Mouse (Mus musculus) layer of hippocampus, adult 2 months (tissue): ENCODE measurements at regions not wholly inside any gene's neighbourhood (a gene's known extent, or its start where the extent isn't known, plus 50 kb on each side); places are given as distances from the start of the nearest gene placed in this dataset.
A peak's percentile ranks its signal among the peaks of the same experiment; 100 is the strongest.

Experiments
- DNase-seq, 2 experiments: peaks; one replicate each; pipeline ENCODE4 v3.0.0; 2022; ENCODE audit warnings: low spot score in 2 of 2
- H3K27ac ChIP-seq: fragments of 200-600 bp; 2 replicates; pipeline ENCODE4 v1.8.1; 2022
- H3K4me3 ChIP-seq: fragments of 200-600 bp; 2 replicates; pipeline ENCODE4 v1.8.1; 2022; ENCODE audit warnings: mild to moderate bottlenecking
- CTCF ChIP-seq: fragments of 200-600 bp; conservative IDR thresholded peaks from 2 replicates; pipeline ENCODE4 v1.8.1; 2022; ENCODE audit warnings: antibody characterized with exemption, mild to moderate bottlenecking, moderate library complexity

DNA sequence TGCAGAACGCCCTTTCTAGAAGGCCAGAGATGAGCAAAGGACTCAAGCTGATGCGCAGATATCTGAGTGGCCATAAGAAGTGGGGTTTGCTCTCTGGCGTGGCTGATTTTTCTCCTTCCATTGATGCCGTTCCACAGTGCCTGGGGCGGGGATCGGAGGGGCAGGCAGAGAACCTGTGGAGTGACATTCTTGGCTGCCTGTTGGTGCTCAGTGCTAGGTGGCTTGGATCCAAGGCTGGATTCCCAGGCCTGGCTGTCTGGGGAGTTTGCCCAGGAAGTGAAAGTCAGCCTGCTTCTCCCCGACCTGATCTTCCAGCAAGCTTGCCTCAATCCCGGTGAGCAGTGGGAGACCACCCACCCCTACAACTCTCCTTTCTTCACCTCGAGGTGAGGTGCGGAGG, 181.5 kb downstream of the 3110018I06Rik start:
- Histone ChIP-seq H3K4me3 (no peak overlapping the region), H3K27ac (peak overlapping the region; percentile 54; the same call in 1 of the 2 replicates)
- TF ChIP-seq CTCF, result no peak
- no peak for DNase-seq

DNA sequence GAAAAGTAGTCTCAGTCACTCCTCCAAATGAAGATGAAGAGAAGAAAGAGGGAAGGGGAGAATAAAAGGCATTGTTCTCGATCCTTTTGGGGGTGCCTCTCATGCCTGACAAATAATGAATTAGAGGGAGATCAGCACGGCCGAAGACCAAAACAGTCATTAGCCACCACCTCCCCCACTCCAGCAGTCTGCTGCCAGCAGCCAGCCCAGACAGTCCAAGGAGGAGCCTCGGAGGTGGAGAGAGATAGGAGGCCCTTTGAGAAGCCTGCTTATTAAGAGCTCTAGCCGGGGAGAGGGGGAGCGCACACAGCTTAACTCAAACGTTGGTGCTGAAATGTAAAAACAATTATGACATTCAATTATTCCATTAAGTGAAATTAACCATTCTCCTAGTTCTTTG, 188.6 kb downstream of the 3110018I06Rik start:
- Histone ChIP-seq H3K4me3 (no peak overlapping the region), H3K27ac (no peak overlapping the region)
- DNase-seq, result no peak
- TF ChIP-seq CTCF, result no peak

DNA sequence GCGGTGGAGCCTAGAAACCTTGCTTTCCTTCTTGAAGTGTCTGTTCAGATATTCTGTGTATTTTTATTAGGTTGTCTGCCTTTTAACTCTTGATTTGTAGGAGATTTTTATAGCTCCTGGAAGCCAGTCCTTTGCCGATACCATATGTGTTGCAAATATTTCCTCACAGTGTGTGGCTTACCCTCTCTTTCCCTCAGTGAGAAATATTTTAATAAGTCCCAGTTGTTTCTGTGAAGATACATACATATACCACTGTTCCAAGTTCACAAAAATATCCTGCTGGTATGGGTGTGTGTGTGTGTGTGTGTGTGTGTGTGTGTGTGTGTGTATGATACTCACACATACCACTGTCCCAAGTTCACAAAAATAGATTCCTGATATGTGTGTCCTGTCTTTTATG, 199.0 kb downstream of the 3110018I06Rik start:
- no peak for TF ChIP-seq CTCF
- no peak overlapping the region for H3K4me3 ChIP-seq
- H3K27ac ChIP-seq, result no peak overlapping the region
- no peak for DNase-seq

DNA sequence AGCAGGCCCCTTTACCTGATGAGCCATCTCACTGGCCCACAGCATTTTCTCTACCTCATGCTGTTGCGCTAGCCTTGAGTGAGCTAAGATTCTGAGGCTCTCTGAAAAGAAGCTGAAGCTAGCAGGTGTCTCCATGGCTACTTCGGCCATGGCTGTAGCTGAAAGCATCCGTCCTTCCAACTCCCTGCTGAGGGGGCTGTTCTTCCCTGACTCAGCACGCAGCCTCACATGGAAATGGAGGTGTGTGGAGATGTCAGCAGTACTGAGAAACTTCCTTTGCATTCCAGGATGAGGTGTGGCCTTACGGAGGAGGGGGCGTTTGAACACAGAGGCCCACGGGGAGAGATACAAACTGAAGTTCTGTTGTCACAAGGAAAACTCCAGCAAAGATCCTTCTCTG, 201.0 kb downstream of the 3110018I06Rik start:
- H3K4me3 ChIP-seq, result no peak overlapping the region
- H3K27ac ChIP-seq, result no peak overlapping the region
- DNase-seq, result no peak
- TF ChIP-seq CTCF, result no peak

DNA sequence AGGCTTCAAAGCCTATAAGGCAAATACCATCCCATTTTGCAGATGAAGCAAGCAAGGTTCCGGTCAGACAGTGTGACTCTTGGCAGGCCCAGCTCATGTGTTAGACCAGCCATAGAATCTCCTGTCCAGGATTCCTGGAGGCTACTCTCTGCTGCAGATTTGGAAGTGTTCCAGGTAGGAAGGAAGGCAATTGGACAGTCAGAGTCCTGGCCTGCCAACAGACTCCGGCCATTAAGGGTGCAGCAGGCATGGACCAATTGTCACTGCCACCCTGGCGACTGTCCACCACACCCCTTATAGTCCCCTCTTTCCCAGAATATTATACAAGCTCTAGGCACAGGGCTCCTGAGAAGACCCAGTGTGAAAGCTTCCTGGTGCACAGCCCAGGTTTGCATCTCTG, 201.6 kb downstream of the 3110018I06Rik start:
- DNase-seq, result no peak
- Histone ChIP-seq H3K27ac (no peak overlapping the region), H3K4me3 (no peak overlapping the region)
- TF ChIP-seq CTCF, result no peak

DNA sequence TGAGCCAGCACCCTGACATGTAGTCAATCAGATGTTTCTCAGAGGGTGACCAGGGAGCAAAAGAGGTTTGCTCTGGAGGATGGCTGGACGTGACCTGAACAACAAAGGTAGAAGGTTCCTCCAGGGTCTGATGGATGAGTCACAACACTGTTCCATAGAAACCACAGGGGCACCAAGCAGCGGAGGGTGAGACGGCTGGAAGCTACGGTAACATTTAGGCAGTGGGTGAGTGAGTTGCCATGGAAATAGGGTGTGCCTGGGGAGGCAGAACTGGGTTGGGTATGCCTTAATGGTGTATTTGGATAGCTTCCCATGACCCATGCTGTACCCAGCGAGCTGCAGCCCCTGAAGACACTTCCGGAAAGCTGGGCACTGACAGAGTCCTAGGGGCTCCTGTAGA, 205.3 kb downstream of the 3110018I06Rik start:
- DNase-seq, result peak in 1 of 2 experiments; percentile 16
- H3K4me3 ChIP-seq, result no peak overlapping the region
- peak overlapping the region; percentile 78 for H3K27ac ChIP-seq
- TF ChIP-seq CTCF, result no peak

DNA sequence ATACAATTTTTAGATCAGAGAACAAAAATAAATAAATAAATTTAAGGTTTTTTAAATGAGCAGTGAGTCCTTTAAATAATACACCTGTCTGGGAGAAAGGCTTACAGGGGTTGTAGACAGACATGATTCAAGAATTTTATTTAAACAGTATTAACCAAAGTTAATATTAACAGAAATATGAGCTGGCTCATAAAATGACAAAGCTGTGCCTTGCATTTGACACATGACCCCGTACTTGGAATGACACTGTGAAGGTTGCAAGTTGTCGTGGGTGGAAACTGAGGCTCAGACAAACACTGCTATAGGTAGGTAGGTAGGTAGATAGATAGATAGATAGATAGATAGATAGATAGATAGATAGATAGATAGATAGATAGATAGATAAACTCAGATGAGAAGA, 206.6 kb downstream of the 3110018I06Rik start:
- H3K4me3 ChIP-seq, result no peak overlapping the region
- TF ChIP-seq CTCF, result no peak
- peak overlapping the region; percentile 78 for H3K27ac ChIP-seq
- DNase-seq, result no peak

DNA sequence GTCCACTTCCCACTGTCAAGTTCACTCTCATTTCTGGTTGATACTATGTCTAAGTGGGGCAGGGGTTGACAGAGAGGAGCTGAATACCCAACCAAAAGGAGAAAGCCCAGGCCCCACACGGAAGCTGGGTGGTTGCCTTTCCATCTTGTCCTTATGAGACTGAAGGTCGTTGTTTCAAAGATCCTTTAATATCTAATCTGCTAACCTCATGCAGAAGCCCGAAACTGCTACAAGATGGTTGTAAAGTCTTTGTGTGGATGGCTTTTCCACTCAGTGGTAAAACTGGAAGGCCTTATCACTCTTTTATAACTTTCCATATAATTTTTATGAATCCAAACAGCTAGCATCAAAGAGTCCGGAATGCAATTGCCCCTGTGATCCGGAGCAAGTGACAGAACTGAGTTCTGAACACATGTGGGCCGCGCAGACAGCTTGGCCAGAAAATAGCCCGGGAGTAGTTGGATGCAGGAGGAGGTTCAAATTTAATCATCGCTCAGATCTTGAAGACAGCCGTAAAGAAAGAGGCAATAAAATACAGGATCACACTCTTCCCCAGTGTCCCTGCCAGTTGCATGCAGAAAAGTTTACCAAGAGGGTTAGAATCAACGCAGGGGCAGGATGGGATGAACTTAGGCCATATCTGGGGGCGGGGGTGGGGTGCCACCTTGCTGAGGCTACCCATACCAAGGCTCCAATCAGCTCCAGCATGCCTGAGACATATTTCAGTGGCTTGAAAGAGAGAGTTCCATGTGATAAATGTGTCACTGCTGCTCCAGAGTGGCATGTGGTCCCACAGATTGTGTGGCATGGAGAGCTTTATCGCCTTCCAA, 207.2 kb downstream of the 3110018I06Rik start:
- Histone ChIP-seq H3K27ac (peak overlapping the region; percentile 78), H3K4me3 (no peak overlapping the region)
- no peak for DNase-seq
- TF ChIP-seq CTCF, result no peak

DNA sequence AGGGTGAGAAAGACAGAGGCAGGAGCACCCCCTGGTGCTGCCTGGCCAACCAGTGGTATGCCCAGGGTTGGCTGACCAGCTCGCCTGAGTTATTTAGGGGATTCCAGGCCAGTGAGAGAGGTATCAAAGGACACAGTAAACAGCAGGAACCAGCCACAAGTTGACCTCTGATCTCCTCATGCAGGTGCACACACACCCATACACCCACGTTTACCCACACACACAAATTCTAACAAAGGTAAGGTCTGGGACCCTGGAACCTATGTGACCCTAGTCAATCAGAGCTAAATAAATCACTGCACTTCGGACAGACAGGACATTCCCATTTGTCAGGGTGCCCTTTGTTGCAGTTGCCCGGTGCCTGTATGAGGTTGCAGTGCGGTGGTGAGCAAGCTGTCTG, 211.9 kb downstream of the 3110018I06Rik start:
- Histone ChIP-seq H3K27ac (no peak overlapping the region), H3K4me3 (no peak overlapping the region)
- no peak for TF ChIP-seq CTCF

DNA sequence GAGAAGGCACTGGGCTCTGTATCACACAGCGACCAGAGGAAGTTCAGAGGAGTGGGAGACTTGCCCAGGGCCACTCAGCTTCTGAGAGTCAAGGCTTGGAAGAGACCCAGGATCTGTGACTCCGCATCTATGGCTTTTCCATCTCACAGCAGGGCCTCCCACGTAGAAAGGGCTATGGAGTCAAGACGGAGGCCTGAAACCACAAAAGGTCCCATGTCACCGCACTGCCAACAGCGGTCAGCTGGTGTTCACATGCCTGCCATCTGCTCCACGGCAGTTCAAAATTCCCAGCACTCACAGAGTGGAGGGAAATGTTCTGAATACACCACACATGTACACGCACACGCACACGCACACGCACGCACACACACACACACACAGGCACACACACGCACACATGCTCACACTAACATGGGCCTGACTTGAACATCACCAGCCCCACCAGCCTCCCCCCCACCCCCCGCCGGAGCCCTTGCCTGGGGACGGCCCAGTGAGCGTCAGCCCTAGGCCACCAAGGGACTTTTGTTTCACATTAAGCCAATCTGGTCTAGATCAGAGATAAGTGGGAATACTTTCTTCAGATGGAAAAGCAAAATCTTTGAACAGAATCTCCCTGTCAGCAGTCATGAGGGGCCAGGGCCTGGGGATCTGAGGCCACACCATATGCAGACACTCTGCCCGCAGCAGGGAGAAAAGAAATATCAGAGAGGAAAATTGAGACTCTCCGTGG, 212.6 kb downstream of the 3110018I06Rik start:
- Histone ChIP-seq H3K4me3 (no peak overlapping the region), H3K27ac (no peak overlapping the region)
- TF ChIP-seq CTCF, result no peak
- no peak for DNase-seq

More for the DNA sequence above, 211.9 kb downstream of the 3110018I06Rik start:
- no peak for DNase-seq

DNA sequence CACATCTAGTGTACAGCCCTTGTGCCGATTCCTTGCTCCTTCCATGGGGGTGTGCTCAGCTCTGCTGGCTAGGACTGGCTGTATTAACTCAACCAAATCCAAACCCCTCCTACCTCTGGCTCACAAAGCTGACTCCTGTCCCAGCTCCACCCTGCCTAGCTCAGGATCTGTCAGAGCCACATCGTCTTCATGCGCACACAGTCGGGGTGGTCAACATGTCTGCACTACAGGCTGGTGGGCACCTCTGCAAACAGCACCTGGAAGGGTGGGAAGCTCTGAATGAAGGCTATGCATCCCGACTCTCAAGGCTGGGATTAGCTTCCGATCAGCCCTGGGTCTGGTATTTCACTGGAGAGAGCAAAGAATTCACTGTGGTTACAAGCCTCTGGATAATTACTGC, 220.4 kb downstream of the 3110018I06Rik start:
- H3K27ac ChIP-seq, result no peak overlapping the region
- no peak for TF ChIP-seq CTCF
- no peak for DNase-seq
- no peak overlapping the region for H3K4me3 ChIP-seq

DNA sequence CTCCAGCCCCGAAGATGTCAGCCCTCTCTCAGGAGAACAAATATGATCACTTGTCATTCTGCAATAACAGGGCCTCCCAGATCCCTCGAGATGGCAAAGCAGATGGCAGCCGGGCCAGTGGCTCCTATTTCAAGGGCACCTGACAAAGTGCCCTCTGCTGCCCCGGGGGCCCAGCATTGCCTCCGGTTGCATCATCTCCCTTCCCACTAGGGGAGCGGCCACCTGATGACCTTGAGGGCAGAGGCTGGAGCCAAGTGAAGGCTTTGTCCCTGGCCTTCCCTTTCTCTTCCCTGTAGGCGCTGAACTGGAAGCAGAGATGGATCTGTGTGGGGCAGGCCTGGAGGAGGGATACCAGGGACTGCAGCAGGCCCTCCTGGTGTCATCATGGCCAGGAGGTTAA, 222.6 kb downstream of the 3110018I06Rik start:
- no peak for TF ChIP-seq CTCF
- no peak overlapping the region for H3K4me3 ChIP-seq
- DNase-seq, result no peak
- no peak overlapping the region for H3K27ac ChIP-seq

DNA sequence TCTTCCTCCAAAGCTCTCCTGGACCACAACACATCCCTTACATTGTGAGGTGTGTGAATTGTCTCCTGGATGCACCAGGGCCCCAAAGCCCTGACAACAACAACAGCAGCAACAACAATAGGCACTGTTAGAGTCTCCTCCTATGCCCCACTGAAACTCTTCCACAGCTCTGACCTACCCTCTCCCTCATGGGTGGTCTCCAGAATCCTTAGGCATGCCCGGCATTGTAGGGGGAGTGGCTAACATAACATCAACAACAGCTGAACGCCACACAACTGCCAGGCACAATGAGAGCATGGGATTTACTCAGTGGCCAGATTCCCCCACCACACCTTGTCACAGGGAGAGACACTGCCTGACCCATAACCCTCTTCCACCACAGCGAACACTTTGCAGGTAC, 223.2 kb downstream of the 3110018I06Rik start:
- Histone ChIP-seq H3K27ac (no peak overlapping the region), H3K4me3 (no peak overlapping the region)
- no peak for DNase-seq
- TF ChIP-seq CTCF, result no peak

DNA sequence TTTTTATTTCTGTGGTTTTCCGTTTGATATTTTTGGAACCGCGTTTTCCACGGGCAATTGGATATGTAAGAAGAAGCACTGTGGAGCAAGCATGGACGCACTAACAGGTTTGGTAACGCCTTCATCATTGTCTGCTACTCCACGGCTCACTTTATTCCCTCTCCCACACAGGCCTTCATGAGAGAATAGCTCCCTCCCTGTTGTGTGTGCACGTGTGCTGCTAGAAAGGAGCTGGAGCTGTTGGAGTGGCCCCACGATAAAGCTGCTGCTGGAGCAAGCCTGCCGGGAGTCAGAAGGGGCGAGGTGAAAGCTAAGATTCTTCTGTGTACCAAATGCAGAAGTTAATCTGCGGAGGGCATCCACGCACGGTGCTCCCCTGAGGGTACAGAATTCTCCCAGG, 224.8 kb downstream of the 3110018I06Rik start:
- H3K27ac ChIP-seq, result no peak overlapping the region
- DNase-seq, result no peak
- no peak for TF ChIP-seq CTCF
- H3K4me3 ChIP-seq, result no peak overlapping the region
